Mouse (Mus musculus) fibroblast of lung, adult 2 months (primary cell): ENCODE measurements around the gene Gm3233.
"Not testable (repeated sequence)": the region's sequence is repeated elsewhere in the genome, so short reads cannot be mapped to it uniquely, and the experiment has no call there.

Experiments
- DNase-seq: peaks from one replicate; pipeline ENCODE4 v3.0.0-alpha.2; 2011; ENCODE audit warnings: low read depth

The Gm3233 gene

DNA sequence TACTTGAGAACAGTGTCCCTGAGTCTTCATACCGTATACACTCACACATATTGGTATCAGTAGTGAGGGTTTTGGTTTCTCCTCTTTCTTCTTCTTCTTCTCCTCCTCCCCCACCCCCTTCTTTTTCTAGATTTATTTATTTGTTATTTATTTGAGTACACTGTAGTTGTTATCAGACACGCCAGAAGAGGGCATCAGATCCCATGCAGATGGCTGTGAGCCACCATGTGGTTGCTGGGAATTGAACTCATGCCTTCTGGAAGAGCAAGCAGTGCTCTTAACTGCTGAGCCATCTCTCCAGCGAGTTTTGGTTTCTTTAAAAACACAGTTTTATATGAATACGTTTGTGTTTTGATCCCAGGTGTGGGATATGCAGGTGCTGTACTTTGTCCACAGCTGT lies 31.2 kb downstream of the Gm3233 start:
- DNase-seq = no peak

GRCm38 (mm10) chr10:77726186-77726585 lies 33.3 kb downstream of the Gm3233 start, which contains the start of gene Gm10100:
Gene Gm10100 (plus strand): TSS chr10:77726486.
- DNase-seq = no peak

GRCm38 (mm10) chr10:77724855-77725254 lies 34.6 kb downstream of the Gm3233 start:
- DNase-seq = no peak

DNA sequence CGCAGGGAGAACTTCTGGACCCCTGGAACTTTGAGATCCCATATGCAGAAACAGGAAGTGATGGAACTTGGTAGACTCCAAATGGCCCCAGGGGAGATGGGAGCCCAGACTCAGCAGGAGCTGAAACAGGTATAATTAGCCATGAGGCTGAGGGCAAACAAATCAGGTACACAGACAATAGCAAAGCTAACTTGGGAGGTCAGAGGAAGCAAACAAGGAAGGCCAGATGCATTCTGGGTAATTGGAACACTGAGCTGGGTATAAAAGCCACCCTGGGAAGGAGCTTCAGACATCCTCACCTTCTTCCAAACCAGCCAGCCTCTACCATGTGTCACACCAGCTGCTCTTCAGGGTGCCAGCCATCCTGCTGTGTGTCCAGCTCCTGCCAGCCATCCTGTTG lies 39.2 kb downstream of the Gm3233 start, which contains the start of gene Krtap12-1:
TSS of gene Krtap12-1 (plus strand) at position 301 of the 400 bp plus-strand sequence.
- DNase-seq = not testable (repeated sequence)

DNA sequence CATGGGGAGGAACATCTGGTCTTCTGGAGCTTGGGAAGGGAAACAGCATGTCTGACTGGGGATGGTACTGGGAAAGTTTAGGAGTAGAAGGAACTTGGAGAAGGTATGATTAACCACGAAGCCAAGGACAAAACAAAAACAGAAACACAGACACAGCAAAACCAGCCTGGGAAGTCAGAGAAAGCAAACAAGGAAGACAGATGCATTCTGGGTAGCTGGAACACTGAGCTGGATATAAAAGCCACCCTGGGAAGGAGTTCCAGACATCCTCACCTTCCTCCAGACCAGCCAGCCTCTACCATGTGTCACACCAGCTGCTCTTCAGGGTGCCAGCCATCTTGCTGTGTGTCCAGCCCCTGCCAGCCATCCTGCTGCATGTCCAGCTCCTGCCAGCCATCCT lies 44.0 kb downstream of the Gm3233 start, which contains the start of gene Gm10142:
TSS of gene Gm10142 (plus strand) at position 301 of the 400 bp plus-strand sequence.
- no peak for DNase-seq

- DNase-seq = no peak
Observed at GRCm38 (mm10) chr10:77713734-77714133, 45.7 kb downstream of the Gm3233 start.

DNA sequence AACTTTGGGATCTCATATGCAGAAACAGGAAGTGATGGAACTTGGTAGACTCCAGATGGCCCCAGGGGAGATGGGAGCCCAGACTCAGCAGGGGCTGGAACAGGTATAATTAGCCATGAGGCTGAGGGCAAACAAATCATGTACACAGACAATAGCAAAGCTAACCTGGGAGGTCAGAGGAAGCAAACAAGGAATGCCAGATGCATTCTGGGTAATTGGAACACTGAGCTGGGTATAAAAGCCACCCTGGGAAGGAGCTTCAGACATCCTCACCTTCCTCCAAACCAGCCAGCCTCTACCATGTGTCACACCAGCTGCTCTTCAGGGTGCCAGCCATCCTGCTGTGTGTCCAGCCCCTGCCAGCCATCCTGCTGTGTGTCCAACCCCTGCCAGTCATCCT lies 48.3 kb downstream of the Gm3233 start, which contains the start of gene Gm10024:
TSS of gene Gm10024 (plus strand) at position 301 of the 400 bp plus-strand sequence.
- not testable (repeated sequence) for DNase-seq

DNA sequence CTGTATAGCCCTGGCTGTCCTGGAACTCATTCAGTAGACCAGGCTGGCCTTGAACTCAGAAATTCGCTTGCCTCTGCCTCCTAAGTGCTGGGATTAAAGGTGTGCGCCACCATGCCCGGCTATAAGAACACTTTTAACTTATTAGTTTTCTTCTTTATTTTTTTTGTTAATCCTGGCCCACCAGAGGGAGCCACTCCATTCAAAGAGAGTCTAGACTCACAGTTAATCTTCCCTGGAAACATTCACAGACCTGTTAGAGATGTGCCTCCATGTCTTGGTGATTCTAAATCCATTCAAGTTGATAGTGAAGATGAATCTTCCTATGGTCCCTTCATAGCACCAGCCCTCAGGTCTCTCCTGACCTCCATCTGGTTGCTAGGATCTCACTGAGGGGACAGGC lies 49.7 kb downstream of the Gm3233 start:
- no peak for DNase-seq
